Mouse (Mus musculus) C2C12 (cell line): ENCODE data around the gene Nfx1. TPM values are rescaled to one million over a fixed set of nuclear protein-coding genes. Genes with fewer than 3 reads are reported as not detected.
"Not testable (repeated sequence)": the region's sequence is repeated elsewhere in the genome, so short reads cannot be mapped to it uniquely, and the experiment has no call there.

ENCODE experiments used
- H3K27me3 ChIP-seq: one replicate; pipeline ENCODE4 v1.6.1; 2011; ENCODE audit not compliant: control insufficient read depth, insufficient read depth, insufficient read length
- H3K36me3 ChIP-seq: one replicate; pipeline ENCODE4 v1.6.1; 2011; ENCODE audit not compliant: control insufficient read depth, insufficient read depth
- H3K4me3 ChIP-seq: one replicate; pipeline ENCODE4 v1.5.1; 2011; ENCODE audit warnings: mild to moderate bottlenecking, control low read depth; ENCODE audit not compliant: poor library complexity, insufficient read depth, severe bottlenecking
- H3K79me2 ChIP-seq: one replicate; pipeline ENCODE4 v1.6.1; 2011; ENCODE audit not compliant: control insufficient read depth, insufficient read depth
- H3K79me3 ChIP-seq: one replicate; pipeline ENCODE4 v1.6.1; 2011; ENCODE audit warnings: low read depth, control low read depth
- H3ac ChIP-seq: one replicate; pipeline ENCODE3; 2011; ENCODE audit warnings: low read depth; ENCODE audit not compliant: control insufficient read depth, insufficient read length
- CEBPB ChIP-seq: IDR thresholded peaks from one replicate; pipeline ENCODE4 v1.6.1; 2011; ENCODE audit warnings: low read depth, mild to moderate bottlenecking, control low read depth, moderate library complexity
- CTCF ChIP-seq: IDR thresholded peaks from one replicate; pipeline ENCODE4 v1.5.1; 2011; ENCODE audit not compliant: control insufficient read depth, insufficient read depth, insufficient read length
- FOSL1 ChIP-seq: IDR thresholded peaks from one replicate; pipeline ENCODE4 v1.8.0; 2011; ENCODE audit warnings: mild to moderate bottlenecking, low read length; ENCODE audit not compliant: poor library complexity, insufficient read depth, severe bottlenecking
- MAX ChIP-seq: IDR thresholded peaks from one replicate; pipeline ENCODE4 v1.6.1; 2011; ENCODE audit warnings: mild to moderate bottlenecking, control low read depth
- MYOD1 ChIP-seq: IDR thresholded peaks from one replicate; pipeline ENCODE4 v1.6.1; 2011; ENCODE audit warnings: low read depth; ENCODE audit not compliant: control insufficient read depth, insufficient read length
- MYOG ChIP-seq: IDR thresholded peaks from one replicate; pipeline ENCODE4 v1.6.1; 2011; ENCODE audit not compliant: control insufficient read depth, insufficient read length; ENCODE audit errors: extremely low read depth
- USF1 ChIP-seq: IDR thresholded peaks from one replicate; pipeline ENCODE4 v1.6.1; 2011; ENCODE audit warnings: low read depth, mild to moderate bottlenecking, control low read depth, moderate library complexity
- long read RNA-seq, 2 experiments: library from polyadenylated mRNA; unstranded; transcript quantifications; one replicate each; pipeline ENCODE4 v2.0.0; 2019 to 2020
- polyA plus RNA-seq: library from polyadenylated mRNA; unstranded; fragments of >200 nt; fragmentation: generic; extraction: Trizol; gene quantifications from one replicate; pipeline ENCODE4 v1.2.1, GENCODE M21; 2012; ENCODE audit warnings: missing spikeins

The Nfx1 gene
- polyA plus RNA-seq, result 29.0 TPM
- long read RNA-seq, experiment 1, full-length matches to known transcripts, result 25 of 33 reads
- long read RNA-seq, experiment 1, partial matches to known transcripts, result 1 of 33 reads
- long read RNA-seq, experiment 1, other reads (novel, unspliced or antisense), result 7 of 33 reads
- long read RNA-seq, experiment 2, full-length matches to known transcripts, result 404 of 492 reads
- long read RNA-seq, experiment 2, partial matches to known transcripts, result 17 of 492 reads
- long read RNA-seq, experiment 2, other reads (novel, unspliced or antisense), result 71 of 492 reads

GRCm38 (mm10) chr4:40970842-40971701 lies at the start of gene Nfx1:
Gene Nfx1, plus strand, starts transcription at chr4:40970906.
- Histone ChIP-seq H3K27me3 (no peaks in the 10 kb centered on the region), H3K79me3 (peaks cover 43% of the 10 kb centered on the region), H3K4me3 (peak within 1 kb of the TSS; percentile 82), H3K79me2 (peaks cover 61% of the 10 kb centered on the region), H3K36me3 (peaks cover 30% of the 10 kb centered on the region), H3ac (peak within 1 kb of the TSS; percentile 99)
- TF ChIP-seq MYOG (no peak), MYOD1 (no peak), CTCF (no peak), USF1 (peak; percentile 95), CEBPB (no peak), FOSL1 (no peak), MAX (peak; percentile 66)

DNA sequence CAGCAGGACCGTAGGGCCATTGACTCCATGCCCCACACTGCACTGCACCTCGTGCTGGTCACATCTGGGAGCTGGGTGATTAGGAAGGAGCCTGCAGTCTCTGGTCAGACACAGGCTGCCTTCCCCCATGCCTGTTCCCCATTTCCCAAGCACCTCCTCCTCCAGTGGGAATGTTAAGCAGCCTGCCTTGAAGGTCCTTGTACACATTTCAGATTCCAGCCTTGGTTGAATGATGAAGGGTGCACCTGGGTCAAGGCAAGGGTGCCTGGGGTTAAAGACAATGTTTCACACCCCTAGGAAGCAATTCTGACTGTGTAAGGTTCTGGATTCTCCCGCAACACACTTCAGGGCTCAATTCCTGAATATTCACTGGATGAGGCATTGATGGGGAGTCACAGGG lies 49.4 kb upstream of the Nfx1 start:
- H3K27me3 ChIP-seq, result no peaks in the 10 kb centered on the region
- no peak overlapping the region for H3K4me3 ChIP-seq
- H3ac ChIP-seq, result no peak overlapping the region
- no peaks in the 10 kb centered on the region for H3K79me3 ChIP-seq
- TF ChIP-seq FOSL1 (no peak), CTCF (no peak), MYOD1 (no peak), MYOG (no peak)
- no peaks in the 10 kb centered on the region for H3K79me2 ChIP-seq
- no peaks in the 10 kb centered on the region for H3K36me3 ChIP-seq

GRCm38 (mm10) chr4:40923087-40923651 lies 47.5 kb upstream of the Nfx1 start:
- Histone ChIP-seq H3K4me3 (no peak overlapping the region), H3K79me3 (no peaks in the 10 kb centered on the region), H3K79me2 (no peaks in the 10 kb centered on the region), H3ac (no peak overlapping the region), H3K36me3 (no peaks in the 10 kb centered on the region), H3K27me3 (no peaks in the 10 kb centered on the region)
- TF ChIP-seq MAX (no peak), MYOD1 (no peak), FOSL1 (no peak), CEBPB (no peak), MYOG (no peak), USF1 (no peak), CTCF (no peak)

DNA sequence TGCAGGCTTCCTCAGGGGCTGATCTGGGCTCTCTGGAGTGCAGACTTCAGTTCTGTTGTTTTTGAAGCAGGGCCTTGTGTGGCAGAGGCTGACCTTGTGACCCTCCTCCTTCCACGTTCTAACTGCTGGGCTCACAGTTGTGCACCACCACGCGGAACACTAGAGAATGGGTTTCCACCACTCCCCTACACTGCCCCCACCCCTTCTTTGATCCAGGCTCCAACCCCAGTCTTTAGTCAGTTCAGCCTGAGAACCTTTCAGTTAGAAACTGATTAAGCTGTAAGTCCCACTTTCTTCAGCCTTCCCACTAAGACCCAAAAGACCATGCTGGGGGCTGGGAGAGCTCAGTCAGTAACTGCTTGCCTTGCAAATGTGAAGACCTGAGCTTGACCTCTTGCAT lies 45.1 kb upstream of the Nfx1 start:
- no peak for TF ChIP-seq MYOG
- no peak for TF ChIP-seq MYOD1
- no peak for TF ChIP-seq USF1
- no peak for TF ChIP-seq CTCF
- no peak for TF ChIP-seq CEBPB
- no peak for TF ChIP-seq FOSL1
- TF ChIP-seq MAX, result no peak
- Histone ChIP-seq H3K27me3 (no peaks in the 10 kb centered on the region), H3K36me3 (no peaks in the 10 kb centered on the region), H3K4me3 (no peak overlapping the region), H3K79me3 (no peaks in the 10 kb centered on the region), H3ac (no peak overlapping the region), H3K79me2 (no peaks in the 10 kb centered on the region)

DNA sequence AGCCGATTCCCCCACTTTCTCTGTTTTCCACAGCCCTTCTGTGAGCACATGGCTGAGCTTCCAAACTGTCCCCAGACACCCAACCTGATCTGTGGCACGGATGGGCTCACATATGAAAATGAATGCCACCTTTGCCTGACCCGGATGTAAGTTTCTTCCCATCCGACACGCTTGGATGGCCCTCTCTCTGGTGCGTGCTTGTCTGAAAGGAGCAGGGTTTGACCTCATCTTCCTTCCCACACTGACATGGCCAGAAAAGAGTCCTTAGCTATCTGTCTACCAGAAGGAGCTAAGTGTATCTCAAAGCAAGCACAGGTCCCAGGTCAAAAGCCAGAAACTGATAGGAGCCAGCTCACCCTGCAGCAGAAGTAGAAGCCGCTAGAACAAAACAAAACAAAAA lies 41.7 kb upstream of the Nfx1 start:
- Histone ChIP-seq H3ac (no peak overlapping the region), H3K27me3 (no peaks in the 10 kb centered on the region), H3K79me3 (no peaks in the 10 kb centered on the region), H3K4me3 (no peak overlapping the region), H3K36me3 (peaks cover 11% of the 10 kb centered on the region), H3K79me2 (no peaks in the 10 kb centered on the region)
- TF ChIP-seq CTCF, result no peak
- TF ChIP-seq FOSL1, result no peak
- no peak for TF ChIP-seq MAX
- TF ChIP-seq CEBPB, result no peak
- TF ChIP-seq MYOG, result no peak
- no peak for TF ChIP-seq MYOD1
- no peak for TF ChIP-seq USF1

DNA sequence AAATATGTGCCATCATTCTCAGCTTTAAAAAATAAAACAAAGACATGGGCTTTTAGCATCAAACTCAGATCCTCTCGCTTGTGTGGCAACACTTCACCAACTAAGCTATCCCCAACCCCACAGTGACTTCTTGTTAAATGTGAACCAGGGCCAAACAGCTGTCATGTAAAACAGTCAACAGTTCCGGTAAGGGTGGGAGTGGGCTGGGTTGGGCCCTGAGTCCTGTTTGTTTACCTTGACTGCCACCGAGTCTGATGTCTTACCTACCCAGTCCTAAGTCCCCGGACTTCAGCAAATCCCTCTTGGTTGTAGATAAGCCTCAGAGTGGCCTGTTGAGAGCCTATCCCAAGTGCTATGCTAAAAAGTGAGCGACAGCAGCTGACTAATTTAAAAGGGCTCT lies 37.0 kb upstream of the Nfx1 start:
- no peaks in the 10 kb centered on the region for H3K79me2 ChIP-seq
- no peak overlapping the region for H3K4me3 ChIP-seq
- no peaks in the 10 kb centered on the region for H3K79me3 ChIP-seq
- TF ChIP-seq MYOD1 (no peak), CEBPB (no peak), MAX (no peak), CTCF (no peak), FOSL1 (no peak)
- H3ac ChIP-seq, result no peak overlapping the region
- no peaks in the 10 kb centered on the region for H3K27me3 ChIP-seq
- H3K36me3 ChIP-seq, result peaks cover 46% of the 10 kb centered on the region

GRCm38 (mm10) chr4:40934369-40934768 lies 36.3 kb upstream of the Nfx1 start:
- not testable (repeated sequence) for H3K27me3 ChIP-seq, H3ac ChIP-seq, H3K79me2 ChIP-seq, H3K79me3 ChIP-seq, H3K4me3 ChIP-seq
- peaks cover 53% of the 10 kb centered on the region for H3K36me3 ChIP-seq
